Mouse (Mus musculus): ENCODE data around the gene Mospd2.

Mospd2 gene

GRCm38 (mm10) chrX:164980193-164980775, at the start of gene Mospd2, which contains the start of gene Fancb:
Gene Mospd2, minus strand, starts transcription at chrX:164980375.
Gene Fancb, plus strand, starts transcription at chrX:164980592.
- peak; percentile 94 for DNase-seq (ENCODE audit: low read depth, low spot score)

DNA sequence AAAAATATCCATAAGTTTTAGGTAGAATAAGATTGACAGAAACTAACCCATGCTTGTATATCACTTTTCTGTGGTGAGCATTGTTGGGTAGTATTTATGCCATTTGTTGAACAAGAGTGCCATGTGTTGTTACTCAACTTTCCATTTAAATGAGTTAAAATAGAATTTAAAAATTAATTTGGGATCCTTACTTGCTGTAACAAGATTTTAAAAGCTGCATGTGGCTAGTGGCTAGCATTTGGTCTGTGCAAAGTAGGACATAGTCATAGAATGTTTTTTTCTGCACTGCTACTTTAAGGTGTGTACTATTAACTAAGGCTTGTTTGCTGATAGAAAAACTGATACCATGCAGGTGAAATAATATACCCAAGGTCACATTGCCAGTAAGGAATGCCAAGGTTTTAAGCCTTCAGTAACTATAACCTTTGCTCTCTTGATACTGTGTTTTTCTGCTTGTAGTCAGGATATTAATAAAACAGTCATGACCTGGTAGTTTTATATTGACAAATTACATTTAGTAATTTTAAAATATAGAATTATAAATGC, 24.7 kb upstream of the Mospd2 start, which contains the start of gene Gm17604:
TSS of gene Gm17604 (minus strand) at position 51 of the 546 bp plus-strand sequence.
- DNase-seq (ENCODE audit: low read depth, low spot score) = no peak

DNA sequence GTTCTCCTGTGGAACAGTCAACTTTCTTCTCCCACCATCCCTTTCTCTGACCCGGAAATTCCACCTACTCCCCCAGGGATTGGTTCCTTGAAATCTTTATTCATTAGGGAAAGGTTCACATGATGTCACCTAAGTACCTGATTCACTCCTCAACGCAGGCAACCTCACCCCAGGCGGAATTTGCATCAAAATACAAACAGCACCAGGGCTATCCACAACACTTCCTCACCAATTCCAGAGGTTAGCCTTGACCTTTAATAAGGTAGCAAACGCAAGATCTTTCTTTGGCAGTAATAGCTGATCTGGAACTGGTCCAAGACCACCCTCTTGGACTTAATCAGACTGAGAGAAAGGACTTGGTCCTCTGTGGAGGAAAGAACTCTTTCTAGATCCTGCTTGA, 23.0 kb upstream of the Mospd2 start:
- peak; percentile 91 for DNase-seq (ENCODE audit: low read depth, low spot score)

- DNase-seq (ENCODE audit: low read depth, low spot score) = no peak
These were observed 1.3 kb downstream of the Mospd2 start for GRCm38 (mm10) chrX:164978866-164979265.

- DNase-seq (ENCODE audit: low read depth, low spot score) = no peak
These were observed 9.0 kb downstream of the Mospd2 start for GRCm38 (mm10) chrX:164971206-164971605.

GRCm38 (mm10) chrX:164965750-164966448, 14.3 kb downstream of the Mospd2 start:
- DNase-seq (ENCODE audit: low read depth, low spot score) = no peak

GRCm38 (mm10) chrX:164952601-164953375, 27.4 kb downstream of the Mospd2 start:
- no peak for DNase-seq (ENCODE audit: low read depth, low spot score)

GRCm38 (mm10) chrX:164951858-164952576, 28.2 kb downstream of the Mospd2 start:
- no peak for DNase-seq (ENCODE audit: low read depth, low spot score)

DNA sequence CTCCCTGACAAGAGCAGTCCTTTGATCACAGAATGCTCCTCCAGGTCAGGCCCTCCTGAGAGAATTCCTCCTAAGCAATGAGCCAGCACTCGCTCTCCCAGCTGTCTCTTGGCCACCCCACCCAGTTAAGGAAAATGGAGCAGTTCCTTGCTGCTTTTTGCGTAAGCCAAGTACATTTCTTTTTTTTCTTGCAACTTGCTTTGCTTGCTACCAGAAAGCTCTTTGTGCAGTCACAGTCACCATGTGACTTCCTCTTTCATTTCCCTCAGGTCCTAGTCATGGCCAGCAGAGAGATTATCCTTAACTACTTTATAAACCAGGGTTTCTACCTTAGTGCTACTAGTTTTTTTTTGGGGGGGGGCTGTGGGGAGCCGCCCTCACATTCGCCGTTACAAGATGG, 38.6 kb downstream of the Mospd2 start:
- no peak for DNase-seq (ENCODE audit: low read depth, low spot score)

DNA sequence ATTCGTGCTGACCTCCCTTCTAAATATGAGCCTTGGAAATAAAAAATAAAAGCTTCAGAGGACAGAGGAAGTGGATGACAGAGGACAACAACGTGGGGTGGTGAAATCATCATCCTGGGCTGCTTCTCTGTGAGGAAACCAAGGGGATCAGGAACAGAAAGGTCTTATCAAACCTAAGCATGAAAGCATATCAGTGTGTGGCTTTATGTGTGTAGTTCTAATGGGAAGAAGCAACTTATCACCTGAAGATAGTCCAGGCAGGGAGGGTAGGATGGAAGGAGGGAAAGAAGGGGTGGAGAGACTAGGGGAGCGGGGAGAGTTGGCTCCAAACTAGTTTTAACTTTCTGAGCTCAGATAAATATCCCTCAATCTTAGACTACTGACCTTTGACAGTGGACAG, 67.2 kb downstream of the Mospd2 start:
- DNase-seq (ENCODE audit: low read depth, low spot score) = no peak

- no peak for DNase-seq (ENCODE audit: low read depth, low spot score)
These were observed 68.0 kb downstream of the Mospd2 start for GRCm38 (mm10) chrX:164912186-164912585.

DNA sequence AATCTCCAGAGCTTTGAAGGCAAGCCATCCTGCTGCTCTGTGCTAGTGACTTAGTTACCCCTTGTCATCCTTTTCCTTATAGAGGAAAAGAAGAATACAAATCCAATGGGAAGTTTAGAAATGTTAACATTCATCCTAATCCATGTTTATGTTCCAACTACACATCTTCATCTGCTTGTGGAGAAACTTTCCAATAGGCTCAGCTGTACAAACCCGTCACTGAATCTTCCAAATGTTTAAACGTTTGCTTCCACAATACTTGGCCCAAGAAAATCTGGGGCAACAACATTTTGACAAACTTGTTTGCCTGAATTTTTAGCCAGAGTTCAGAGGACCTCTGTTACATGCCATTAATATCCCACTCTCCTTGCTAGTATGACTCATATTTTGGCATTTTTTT, 78.3 kb downstream of the Mospd2 start:
- DNase-seq (ENCODE audit: low read depth, low spot score) = no peak

DNA sequence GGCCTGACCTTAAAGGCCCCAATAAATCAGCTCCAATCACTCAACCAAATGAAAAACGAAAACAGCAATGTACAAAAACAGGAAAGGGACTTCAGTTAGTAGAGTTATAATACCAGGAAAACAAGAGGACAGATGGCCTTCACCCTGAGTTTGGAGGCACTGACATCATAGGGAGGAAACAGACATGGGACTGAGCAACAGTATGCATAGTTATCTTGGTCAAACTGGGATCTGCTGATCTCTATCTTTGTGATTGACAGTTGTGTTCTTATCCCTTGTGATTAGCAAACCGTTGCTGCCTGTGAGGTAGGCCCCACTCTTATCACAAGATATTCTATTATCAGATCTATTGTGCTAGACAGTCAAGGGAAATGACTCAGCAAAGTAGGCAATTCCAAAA, 80.4 kb downstream of the Mospd2 start:
- DNase-seq (ENCODE audit: low read depth, low spot score) = no peak

GRCm38 (mm10) chrX:164886260-164886659, 93.9 kb downstream of the Mospd2 start:
- DNase-seq (ENCODE audit: low read depth, low spot score) = no peak

Measured in ES-CJ7 (cell line).